Mouse (Mus musculus) c-Kit-positive CD71-positive TER-119-negative erythroid progenitor cells, embryonic 14.5 days (primary cell): ENCODE measurements around the gene Ttc9.

Source experiments
- DNase-seq: peaks from one replicate; pipeline ENCODE4 v3.0.0-alpha.2; 2013; ENCODE audit warnings: low read depth

Ttc9 gene

GRCm38 (mm10) chr12:81658086-81658485 is 27.0 kb downstream of the Ttc9 start:
- DNase-seq: no peak

- DNase-seq: no peak
Measured at GRCm38 (mm10) chr12:81662076-81662475, 31.0 kb downstream of the Ttc9 start.

GRCm38 (mm10) chr12:81663116-81663515 is 32.1 kb downstream of the Ttc9 start:
- no peak for DNase-seq

GRCm38 (mm10) chr12:81663906-81664305 is 32.9 kb downstream of the Ttc9 start:
- DNase-seq: no peak

- no peak for DNase-seq
Measured at GRCm38 (mm10) chr12:81668406-81668805, 37.4 kb downstream of the Ttc9 start.

GRCm38 (mm10) chr12:81675557-81675956 is 44.5 kb downstream of the Ttc9 start:
- DNase-seq: no peak

GRCm38 (mm10) chr12:81679807-81680529 is 48.9 kb downstream of the Ttc9 start:
- no peak for DNase-seq

- DNase-seq: no peak
Measured at GRCm38 (mm10) chr12:81683395-81683794, 52.3 kb downstream of the Ttc9 start.

- DNase-seq: no peak
Measured at GRCm38 (mm10) chr12:81684096-81684495, 53.0 kb downstream of the Ttc9 start.

GRCm38 (mm10) chr12:81685981-81686380 is 54.9 kb downstream of the Ttc9 start:
- no peak for DNase-seq

GRCm38 (mm10) chr12:81686406-81687117 is 55.5 kb downstream of the Ttc9 start:
- no peak for DNase-seq

GRCm38 (mm10) chr12:81687873-81688272 is 56.8 kb downstream of the Ttc9 start:
- no peak for DNase-seq

- DNase-seq: no peak
Measured at GRCm38 (mm10) chr12:81688537-81688936, 57.5 kb downstream of the Ttc9 start.

GRCm38 (mm10) chr12:81689505-81690056 is 58.5 kb downstream of the Ttc9 start:
- no peak for DNase-seq

GRCm38 (mm10) chr12:81690111-81690510 is 59.1 kb downstream of the Ttc9 start:
- no peak for DNase-seq

- DNase-seq: no peak
Measured at GRCm38 (mm10) chr12:81690751-81691150, 59.7 kb downstream of the Ttc9 start.

GRCm38 (mm10) chr12:81691177-81691730 is 60.2 kb downstream of the Ttc9 start:
- no peak for DNase-seq

GRCm38 (mm10) chr12:81698011-81698410 is 67.0 kb downstream of the Ttc9 start:
- no peak for DNase-seq

- DNase-seq: no peak
Measured at GRCm38 (mm10) chr12:81702903-81703302, 71.9 kb downstream of the Ttc9 start.

GRCm38 (mm10) chr12:81712618-81713017 is 81.6 kb downstream of the Ttc9 start:
- no peak for DNase-seq
